Mouse (Mus musculus): Measurements from ENCODE around the gene 0610030E20Rik. TPM values are rescaled to one million over a fixed set of nuclear protein-coding genes. Genes with fewer than 3 reads are reported as not detected.

0610030E20Rik gene
- total RNA-seq, 1 experiment from 2014 or later = 23.4 TPM

GRCm38 (mm10) chr6:72361121-72361551 is 14.0 kb downstream of the 0610030E20Rik start:
- ATAC-seq (replicated peaks in 1 of 2; ENCODE audit: insufficient read depth in 1 of 2, low FRiP score in 2 of 2, low TSS enrichment in 1 of 2, low read depth in 1 of 2, poor library complexity in 2 of 2, severe bottlenecking in 2 of 2) = no peak

GRCm38 (mm10) chr6:72362132-72363028 is 15.3 kb downstream of the 0610030E20Rik start:
- peak; percentile 97 for ATAC-seq (replicated peaks in 1 of 2; ENCODE audit: insufficient read depth in 1 of 2, low FRiP score in 2 of 2, low TSS enrichment in 1 of 2, low read depth in 1 of 2, poor library complexity in 2 of 2, severe bottlenecking in 2 of 2)

GRCm38 (mm10) chr6:72364009-72364408 is 16.9 kb downstream of the 0610030E20Rik start:
- ATAC-seq (replicated peaks in 1 of 2; ENCODE audit: insufficient read depth in 1 of 2, low FRiP score in 2 of 2, low TSS enrichment in 1 of 2, low read depth in 1 of 2, poor library complexity in 2 of 2, severe bottlenecking in 2 of 2) = no peak

- no peak for ATAC-seq (replicated peaks in 1 of 2; ENCODE audit: insufficient read depth in 1 of 2, low FRiP score in 2 of 2, low TSS enrichment in 1 of 2, low read depth in 1 of 2, poor library complexity in 2 of 2, severe bottlenecking in 2 of 2)
These were observed 17.9 kb downstream of the 0610030E20Rik start for GRCm38 (mm10) chr6:72364985-72365384.

- ATAC-seq (replicated peaks in 1 of 2; ENCODE audit: insufficient read depth in 1 of 2, low FRiP score in 2 of 2, low TSS enrichment in 1 of 2, low read depth in 1 of 2, poor library complexity in 2 of 2, severe bottlenecking in 2 of 2) = no peak
These were observed 19.2 kb downstream of the 0610030E20Rik start for GRCm38 (mm10) chr6:72366304-72366703.

- no peak for ATAC-seq (replicated peaks in 1 of 2; ENCODE audit: insufficient read depth in 1 of 2, low FRiP score in 2 of 2, low TSS enrichment in 1 of 2, low read depth in 1 of 2, poor library complexity in 2 of 2, severe bottlenecking in 2 of 2)
These were observed 19.8 kb downstream of the 0610030E20Rik start, which contains the start of gene Rnf181 for GRCm38 (mm10) chr6:72366844-72367443. TSS of gene Rnf181 (minus strand) at chr6:72366956.

- no peak for ATAC-seq (replicated peaks in 1 of 2; ENCODE audit: insufficient read depth in 1 of 2, low FRiP score in 2 of 2, low TSS enrichment in 1 of 2, low read depth in 1 of 2, poor library complexity in 2 of 2, severe bottlenecking in 2 of 2)
These were observed 20.4 kb downstream of the 0610030E20Rik start for GRCm38 (mm10) chr6:72367460-72367974.

- no peak; a peak in 1 of 4 replicates for ATAC-seq (replicated peaks in 1 of 2; ENCODE audit: insufficient read depth in 1 of 2, low FRiP score in 2 of 2, low TSS enrichment in 1 of 2, low read depth in 1 of 2, poor library complexity in 2 of 2, severe bottlenecking in 2 of 2)
These were observed 22.4 kb downstream of the 0610030E20Rik start for GRCm38 (mm10) chr6:72369557-72369956.

GRCm38 (mm10) chr6:72370091-72370490 is 23.0 kb downstream of the 0610030E20Rik start:
- no peak for ATAC-seq (replicated peaks in 1 of 2; ENCODE audit: insufficient read depth in 1 of 2, low FRiP score in 2 of 2, low TSS enrichment in 1 of 2, low read depth in 1 of 2, poor library complexity in 2 of 2, severe bottlenecking in 2 of 2)

- ATAC-seq (replicated peaks in 1 of 2; ENCODE audit: insufficient read depth in 1 of 2, low FRiP score in 2 of 2, low TSS enrichment in 1 of 2, low read depth in 1 of 2, poor library complexity in 2 of 2, severe bottlenecking in 2 of 2) = no peak
These were observed 24.0 kb downstream of the 0610030E20Rik start for GRCm38 (mm10) chr6:72371147-72371546.

GRCm38 (mm10) chr6:72371571-72371970 is 24.5 kb downstream of the 0610030E20Rik start:
- ATAC-seq (replicated peaks in 1 of 2; ENCODE audit: insufficient read depth in 1 of 2, low FRiP score in 2 of 2, low TSS enrichment in 1 of 2, low read depth in 1 of 2, poor library complexity in 2 of 2, severe bottlenecking in 2 of 2) = no peak

- no peak for ATAC-seq (replicated peaks in 1 of 2; ENCODE audit: insufficient read depth in 1 of 2, low FRiP score in 2 of 2, low TSS enrichment in 1 of 2, low read depth in 1 of 2, poor library complexity in 2 of 2, severe bottlenecking in 2 of 2)
These were observed 26.1 kb downstream of the 0610030E20Rik start for GRCm38 (mm10) chr6:72373184-72373583.

- ATAC-seq (replicated peaks in 1 of 2; ENCODE audit: insufficient read depth in 1 of 2, low FRiP score in 2 of 2, low TSS enrichment in 1 of 2, low read depth in 1 of 2, poor library complexity in 2 of 2, severe bottlenecking in 2 of 2) = no peak
These were observed 27.1 kb downstream of the 0610030E20Rik start for GRCm38 (mm10) chr6:72374206-72374605.

- ATAC-seq (replicated peaks in 1 of 2; ENCODE audit: insufficient read depth in 1 of 2, low FRiP score in 2 of 2, low TSS enrichment in 1 of 2, low read depth in 1 of 2, poor library complexity in 2 of 2, severe bottlenecking in 2 of 2) = peak; percentile 68 to 72
These were observed 27.9 kb downstream of the 0610030E20Rik start for GRCm38 (mm10) chr6:72374820-72375563.

GRCm38 (mm10) chr6:72378510-72379234 is 31.6 kb downstream of the 0610030E20Rik start:
- no peak for ATAC-seq (replicated peaks in 1 of 2; ENCODE audit: insufficient read depth in 1 of 2, low FRiP score in 2 of 2, low TSS enrichment in 1 of 2, low read depth in 1 of 2, poor library complexity in 2 of 2, severe bottlenecking in 2 of 2)

- peak; percentile 35 to 46 for ATAC-seq (replicated peaks in 1 of 2; ENCODE audit: insufficient read depth in 1 of 2, low FRiP score in 2 of 2, low TSS enrichment in 1 of 2, low read depth in 1 of 2, poor library complexity in 2 of 2, severe bottlenecking in 2 of 2)
These were observed 32.4 kb downstream of the 0610030E20Rik start for GRCm38 (mm10) chr6:72379377-72380130.

Data from hematopoietic stem cell, adult 5-6 weeks (primary cell).